ENCODE assay signal across 20 mouse cellular contexts in the genomic region with DNA sequence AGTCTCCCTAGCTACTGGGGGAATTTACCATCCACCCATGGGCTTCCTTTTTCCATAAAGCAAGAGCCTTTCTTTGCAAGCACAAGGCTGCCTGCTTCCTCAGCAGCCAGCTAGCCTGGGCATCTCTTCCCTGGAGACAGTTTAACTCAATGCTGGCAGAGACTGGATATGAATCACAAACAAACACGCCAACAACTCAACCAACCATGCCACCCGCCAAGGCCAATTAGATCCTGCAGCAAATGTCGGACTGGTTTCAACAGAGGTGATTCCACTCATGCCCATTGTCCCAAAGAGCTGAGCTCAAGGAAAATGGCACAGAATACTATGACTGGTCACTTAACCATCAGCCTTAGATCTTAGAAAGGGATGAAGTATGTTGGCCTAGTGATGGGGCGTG.
DNase-seq lines count a peak whose midpoint lies in the region; ATAC-seq and TF ChIP-seq lines count a peak whose summit lies in the region.
"Had no signal": no experiment of that assay in that cellular context is flagged by ENCODE, and none has a peak within 500 bp of the region (broad histone marks: within the 10 kb centered on the region; RNA-seq: fewer than 3 reads in every experiment).

No protein-coding gene starts in this region.

- H3K4me1 ChIP-seq in kidney, adult 2 months (ENCODE audit: control insufficient read depth, insufficient read depth, low read length): no peaks in the 10 kb centered on the region
- H3K4me1 ChIP-seq in kidney, embryonic 14.5 days (ENCODE audit: control insufficient read depth, insufficient read depth, low read length): no peaks in the 10 kb centered on the region
- H3K4me1 ChIP-seq in hindbrain, embryonic 13.5 days (replicated peaks): no peaks in the 10 kb centered on the region
- H3K4me1 ChIP-seq: embryonic facial prominence, embryonic 15.5 days; forebrain, embryonic 10.5 days; heart, embryonic 15.5 days; intestine, embryonic 15.5 days had no signal

- ATAC-seq in kidney, embryonic 14.5 days (ENCODE audit: low FRiP score, low TSS enrichment): no peak
- no peak for ATAC-seq in hindbrain, embryonic 13.5 days (ENCODE audit: low FRiP score)
- ATAC-seq: forebrain, embryonic 16.5 days; intestine, embryonic 15.5 days had no signal

- no peak for TF ChIP-seq POLR2A in kidney, adult 2 months (IDR thresholded peaks at IDR 0.05; ENCODE audit: low read depth, low read length)

- H3K9me3 ChIP-seq in kidney, embryonic 14.5 days (ENCODE audit: control insufficient read depth, low read length): no peaks in the 10 kb centered on the region
- H3K9me3 ChIP-seq in hindbrain, embryonic 13.5 days: no peaks in the 10 kb centered on the region
- H3K9me3 ChIP-seq: embryonic facial prominence, embryonic 15.5 days; forebrain, embryonic 10.5 days; heart, embryonic 15.5 days; intestine, embryonic 15.5 days had no signal

- no peak overlapping the region for H3K4me3 ChIP-seq in kidney, adult 2 months (ENCODE audit: insufficient read depth, low read depth, low read length)
- no peak overlapping the region for H3K4me3 ChIP-seq in kidney, embryonic 14.5 days (ENCODE audit: low read length)
- no peak overlapping the region for H3K4me3 ChIP-seq in hindbrain, embryonic 13.5 days
- H3K4me3 ChIP-seq: embryonic facial prominence, embryonic 15.5 days; erythroblast, embryonic 14.5 days; forebrain, embryonic 10.5 days; heart, adult 2 months; heart, embryonic 15.5 days; intestine, embryonic 15.5 days had no signal

- WGBS in kidney, adult 2 months: 79% methylated on average over 4 of the region's 4 CpGs
- 91% methylated on average over 4 of the region's 4 CpGs for WGBS in kidney, embryonic 14.5 days
- 92% methylated on average over 4 of the region's 4 CpGs for WGBS in hindbrain, embryonic 13.5 days

- no peak overlapping the region for H3K9ac ChIP-seq in kidney, embryonic 14.5 days (ENCODE audit: low read depth, low read length)
- no peak overlapping the region for H3K9ac ChIP-seq in hindbrain, embryonic 13.5 days
- H3K9ac ChIP-seq: embryonic facial prominence, embryonic 15.5 days; heart, embryonic 15.5 days; hindbrain, embryonic 14.5 days; intestine, embryonic 15.5 days had no signal

- no peaks in the 10 kb centered on the region for H3K27me3 ChIP-seq in kidney, adult 2 months (replicated peaks; ENCODE audit: control insufficient read depth, insufficient read depth, low read length)
- H3K27me3 ChIP-seq in kidney, embryonic 14.5 days (ENCODE audit: control insufficient read depth, insufficient read depth, low read length): no peaks in the 10 kb centered on the region
- no peaks in the 10 kb centered on the region for H3K27me3 ChIP-seq in hindbrain, embryonic 13.5 days
- H3K27me3 ChIP-seq: embryonic facial prominence, embryonic 15.5 days; heart, embryonic 15.5 days; intestine, embryonic 15.5 days had no signal

- TF ChIP-seq CTCF in kidney, adult 2 months (conservative IDR thresholded peaks at IDR 0.05; ENCODE audit: insufficient read depth, insufficient read length, low read depth, low read length): no peak

- H3K36me3 ChIP-seq in kidney, adult 2 months (ENCODE audit: control insufficient read depth, insufficient read depth, low read length): no peaks in the 10 kb centered on the region
- no peaks in the 10 kb centered on the region for H3K36me3 ChIP-seq in kidney, embryonic 14.5 days (ENCODE audit: control insufficient read depth, insufficient read depth, low read length)
- H3K36me3 ChIP-seq in hindbrain, embryonic 13.5 days: no peaks in the 10 kb centered on the region
- H3K36me3 ChIP-seq: embryonic facial prominence, embryonic 15.5 days; forebrain, embryonic 10.5 days; heart, embryonic 15.5 days; intestine, embryonic 15.5 days had no signal

- H3K27ac ChIP-seq in kidney, adult 2 months (ENCODE audit: insufficient read depth, low read depth, low read length): no peak overlapping the region
- no peak overlapping the region for H3K27ac ChIP-seq in kidney, embryonic 14.5 days (ENCODE audit: low read depth, low read length)
- H3K27ac ChIP-seq in hindbrain, embryonic 13.5 days: no peak overlapping the region
- H3K27ac ChIP-seq: embryonic facial prominence, embryonic 15.5 days; forebrain, embryonic 10.5 days; heart, adult 2 months; heart, embryonic 15.5 days; hindbrain, embryonic 14.5 days; intestine, embryonic 15.5 days had no signal

- DNase-seq in adrenal gland, adult 2 months: peak; percentile 67
- DNase-seq in adrenal gland, adult 18-20 months (ENCODE audit: low spot score in 2 of 2): no peak
- peak; percentile 15 for DNase-seq in kidney, adult 2 months
- peak; percentile 40 for DNase-seq in adrenal gland, postnatal 14 days
- DNase-seq in c-Kit-positive CD71-positive TER-119-positive erythroid progenitor cells, embryonic 14.5 days (ENCODE audit: low spot score): no peak
- DNase-seq: cerebellum, adult 11-12 months; cerebellum, adult 9-11 months; gastrocnemius, postnatal 14 days; heart, adult 2 months; heart, postnatal 14 days had no signal

- H3K4me2 ChIP-seq in kidney, embryonic 14.5 days (replicated peaks; ENCODE audit: low read depth, low read length): no peak overlapping the region
- H3K4me2 ChIP-seq in hindbrain, embryonic 13.5 days: no peak overlapping the region
- H3K4me2 ChIP-seq: embryonic facial prominence, embryonic 15.5 days; heart, embryonic 11.5 days; heart, embryonic 15.5 days; hindbrain, embryonic 14.5 days; intestine, embryonic 15.5 days had no signal

Comparison
In these comparisons a context has a peak if more than half of its experiments do, and no peak if none do; other contexts are left out.
1. DNase-seq: peak in adrenal gland, adult 2 months (single experiment), kidney, adult 2 months (single experiment) and adrenal gland, postnatal 14 days (single experiment); none in adrenal gland, adult 18-20 months (0 of 2) and c-Kit-positive CD71-positive TER-119-positive erythroid progenitor cells, embryonic 14.5 days (single experiment).